Mouse (Mus musculus) thymus, adult 2 months (tissue): Measurements from ENCODE around the gene Erbb3.

ENCODE experiments used
- CTCF ChIP-seq: fragments of 200-500 bp; IDR thresholded peaks from 2 replicates; pipeline ENCODE4 v1.5.1; 2012; ENCODE audit warnings: mild to moderate bottlenecking, control low read depth, low read length, moderate library complexity, borderline replicate concordance; ENCODE audit not compliant: control insufficient read depth, poor library complexity, insufficient read depth; ENCODE audit errors: extremely low read depth
- POLR2A ChIP-seq: fragments of 200-500 bp; IDR thresholded peaks from 2 replicates; pipeline ENCODE4 v1.6.1; 2012; ENCODE audit warnings: mild to moderate bottlenecking, low read length, control low read depth, moderate library complexity; ENCODE audit not compliant: control insufficient read depth, poor library complexity, insufficient read depth; ENCODE audit errors: extremely low read depth

DNA sequence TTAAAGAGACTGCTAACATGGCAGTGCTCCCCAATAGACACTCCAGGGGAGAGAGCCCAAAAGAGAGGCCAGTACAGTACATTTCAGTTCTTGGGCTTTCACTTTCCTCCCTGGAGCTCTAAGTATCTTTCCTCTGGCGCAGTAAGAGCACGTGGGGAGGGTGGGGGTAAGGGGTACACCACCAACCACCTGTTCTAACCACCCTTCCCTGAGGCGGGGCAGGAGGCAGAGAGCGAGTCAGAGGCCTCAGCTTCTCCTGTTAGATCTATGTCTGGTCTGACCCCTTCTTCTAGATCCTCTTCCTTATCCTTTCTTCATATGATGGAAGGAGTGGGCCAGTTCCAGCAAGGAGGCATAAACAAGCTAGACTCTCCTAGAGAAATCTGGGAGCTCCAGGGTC lies 2.3 kb downstream of the Erbb3 start:
- TF ChIP-seq POLR2A (no peak), CTCF (no peak)
